Mouse (Mus musculus) MEL (cell line): ENCODE measurements around the gene Cspg5. TPM values are rescaled to one million over a fixed set of nuclear protein-coding genes. Genes with fewer than 3 reads are reported as not detected.

Experiments used
- DNase-seq: peaks from one replicate; pipeline ENCODE4 v3.0.0; 2011; ENCODE audit warnings: low read depth, low spot score
- H3K27ac ChIP-seq: 2 replicates; pipeline ENCODE4 v1.5.1; 2012; ENCODE audit warnings: low read depth, mild to moderate bottlenecking, control low read depth, low read length, moderate library complexity; ENCODE audit not compliant: control insufficient read depth
- H3K27me3 ChIP-seq, 2 experiments: fragments of 150-350 bp in 1 of 2; sonication (generic) in 1 of 2; 2 replicates each; pipeline ENCODE4 v1.6.1; 2012; ENCODE audit warnings: low read length in 2 of 2, mild to moderate bottlenecking in 2 of 2, improper control_type of control experiment in 1 of 2, moderate library complexity in 1 of 2; ENCODE audit not compliant: insufficient read depth in 2 of 2, control insufficient read depth in 1 of 2
- H3K36me3 ChIP-seq, 2 experiments: 2 replicates each; pipeline ENCODE4 v1.6.1; 2012 to 2014; ENCODE audit warnings: low read length in 2 of 2, improper control_type of control experiment in 1 of 2, inconsistent platforms in 1 of 2, mild to moderate bottlenecking in 1 of 2; ENCODE audit not compliant: insufficient read depth in 2 of 2, control insufficient read depth in 1 of 2
- H3K4me1 ChIP-seq, 2 experiments: fragments of 150-350 bp in 1 of 2; sonication (generic) in 1 of 2; 2 replicates each; pipeline ENCODE4 v1.6.1; 2012; ENCODE audit warnings: low read length in 2 of 2, improper control_type of control experiment in 1 of 2, mild to moderate bottlenecking in 1 of 2; ENCODE audit not compliant: insufficient read depth in 2 of 2, control insufficient read depth in 1 of 2
- H3K4me3 ChIP-seq, 2 experiments: fragments of 150-350 bp in 1 of 2; sonication (generic) in 1 of 2; 2 replicates each; pipeline ENCODE4 v1.5.1; 2012; ENCODE audit warnings: low read depth in 2 of 2, low read length in 2 of 2, mild to moderate bottlenecking in 2 of 2, moderate library complexity in 2 of 2, control low read depth in 1 of 2, improper control_type of control experiment in 1 of 2; ENCODE audit not compliant: control insufficient read depth in 1 of 2, insufficient read depth in 1 of 2
- H3K79me2 ChIP-seq: 2 replicates; pipeline ENCODE4 v1.6.1; 2012; ENCODE audit warnings: mild to moderate bottlenecking, low read length, moderate library complexity; ENCODE audit not compliant: control insufficient read depth, poor library complexity, insufficient read depth
- H3K9ac ChIP-seq: 2 replicates; pipeline ENCODE4 v1.6.1; 2012; ENCODE audit warnings: low read depth, mild to moderate bottlenecking, control low read depth, low read length, moderate library complexity; ENCODE audit not compliant: control insufficient read depth, poor library complexity, severe bottlenecking
- H3K9me3 ChIP-seq: fragments of 150-350 bp; sonication (generic); replicated peaks from 2 replicates; pipeline ENCODE4 v1.6.1; 2012; ENCODE audit warnings: mild to moderate bottlenecking, low read length, improper control_type of control experiment, moderate library complexity; ENCODE audit not compliant: insufficient read depth
- BHLHE40 ChIP-seq: IDR thresholded peaks from 2 replicates; pipeline ENCODE4 v1.6.1; 2012; ENCODE audit warnings: low read depth, mild to moderate bottlenecking, inconsistent platforms, low read length, improper control_type of control experiment, borderline replicate concordance
- CHD1 ChIP-seq: IDR thresholded peaks from 2 replicates; pipeline ENCODE4 v1.6.1; 2012; ENCODE audit warnings: low read depth, mild to moderate bottlenecking, inconsistent platforms, low read length, improper control_type of control experiment
- CHD2 ChIP-seq: IDR thresholded peaks from 2 replicates; pipeline ENCODE4 v1.6.1; 2011; ENCODE audit warnings: low read length, improper control_type of control experiment
- E2F4 ChIP-seq: IDR thresholded peaks from 2 replicates; pipeline ENCODE4 v1.6.1; 2011; ENCODE audit warnings: low read depth, low read length, improper control_type of control experiment, borderline replicate concordance
- HCFC1 ChIP-seq: IDR thresholded peaks from 2 replicates; pipeline ENCODE4 v1.6.1; 2012; ENCODE audit warnings: low read depth, mild to moderate bottlenecking, inconsistent platforms, low read length, improper control_type of control experiment, moderate library complexity
- JUND ChIP-seq: IDR thresholded peaks from 2 replicates; pipeline ENCODE4 v1.6.1; 2011; ENCODE audit warnings: low read depth, mild to moderate bottlenecking, improper control_type of control experiment, low read length
- KAT2A ChIP-seq: conservative IDR thresholded peaks from 2 replicates; pipeline ENCODE4 v1.6.1; 2012; ENCODE audit warnings: low read depth, low read length, improper control_type of control experiment, inconsistent platforms
- MAFK ChIP-seq: IDR thresholded peaks from 2 replicates; pipeline ENCODE4 v1.6.1; 2011; ENCODE audit warnings: low read depth, mild to moderate bottlenecking, low read length, improper control_type of control experiment, borderline replicate concordance
- MXI1 ChIP-seq: IDR thresholded peaks from 2 replicates; pipeline ENCODE4 v1.6.1; 2011; ENCODE audit warnings: mild to moderate bottlenecking, low read depth, low read length, improper control_type of control experiment
- MYB ChIP-seq: IDR thresholded peaks from 2 replicates; pipeline ENCODE4 v1.6.1; 2011; ENCODE audit warnings: mild to moderate bottlenecking, low read depth, low read length, improper control_type of control experiment
- MYC ChIP-seq: IDR thresholded peaks from 2 replicates; pipeline ENCODE4 v1.6.1; 2011; ENCODE audit warnings: low read depth, mild to moderate bottlenecking, low read length, improper control_type of control experiment, moderate library complexity
- NELFE ChIP-seq: IDR thresholded peaks from 2 replicates; pipeline ENCODE4 v1.6.1; 2011; ENCODE audit warnings: low read depth, low read length, improper control_type of control experiment
- NRF1 ChIP-seq: IDR thresholded peaks from 2 replicates; pipeline ENCODE4 v1.6.1; 2014; ENCODE audit warnings: low read depth, mild to moderate bottlenecking, inconsistent platforms, low read length, improper control_type of control experiment, moderate library complexity; ENCODE audit not compliant: poor library complexity, insufficient read depth, severe bottlenecking
- POLR2AphosphoS2 ChIP-seq: IDR thresholded peaks from 2 replicates; pipeline ENCODE4 v1.6.1; 2011; ENCODE audit warnings: low read length, improper control_type of control experiment
- POLR2AphosphoS5 ChIP-seq: IDR thresholded peaks from 2 replicates; pipeline ENCODE4 v1.6.1; 2012; ENCODE audit warnings: low read depth, borderline replicate concordance, mild to moderate bottlenecking, inconsistent platforms, low read length, moderate library complexity, mixed read lengths
- RAD21 ChIP-seq: IDR thresholded peaks from 2 replicates; pipeline ENCODE4 v1.6.1; 2011; ENCODE audit warnings: mild to moderate bottlenecking, low read depth, low read length, improper control_type of control experiment
- UBTF ChIP-seq: IDR thresholded peaks from 2 replicates; pipeline ENCODE4 v1.6.1; 2012; ENCODE audit warnings: low read depth, mild to moderate bottlenecking, inconsistent platforms, low read length, improper control_type of control experiment, moderate library complexity, borderline replicate concordance; ENCODE audit not compliant: insufficient read depth
- USF1 ChIP-seq: IDR thresholded peaks from 2 replicates; pipeline ENCODE4 v1.6.1; 2014; ENCODE audit warnings: low read depth, mild to moderate bottlenecking, inconsistent platforms, low read length, improper control_type of control experiment, moderate library complexity
- USF2 ChIP-seq, 2 experiments: IDR thresholded peaks; 2 replicates each; pipeline ENCODE4 v1.6.1; 2011 to 2012; ENCODE audit warnings: improper control_type of control experiment in 2 of 2, low read length in 2 of 2, borderline replicate concordance in 1 of 2, inconsistent platforms in 1 of 2, low read depth in 1 of 2, mild to moderate bottlenecking in 1 of 2; ENCODE audit not compliant: insufficient read depth in 1 of 2
- polyA plus RNA-seq, 2 experiments: library from polyadenylated mRNA; stranded (reverse) in 1 of 2; unstranded in 1 of 2; fragments of >175 nt in 1 of 2; fragments of >200 nt in 1 of 2; gene quantifications; 2 replicates each; pipeline versions ENCODE4 v1.2.1 to v1.2.4; 2012; ENCODE audit warnings: low replicate concordance in 2 of 2, low read depth in 1 of 2; ENCODE audit not compliant: insufficient read length in 2 of 2, insufficient read depth in 1 of 2, missing spikeins in 1 of 2
- total RNA-seq: library from RNA; depleted of rRNA; stranded (reverse); fragments of 300-350 nt; gene quantifications from 2 replicates; pipeline ENCODE4 v1.2.3, GENCODE M21; 2012

Gene Cspg5
- total and polyA plus RNA-seq, 3 experiments, result 0.65 to 1.0 TPM; not detected in 1

- no peaks in the 10 kb centered on the region for H3K9me3 ChIP-seq
- TF ChIP-seq MYB (no peak), UBTF (no peak)
- no peak overlapping the region for H3K27ac ChIP-seq
- no peak overlapping the region for H3K9ac ChIP-seq
- H3K36me3 ChIP-seq, result no peaks in the 10 kb centered on the region
- H3K79me2 ChIP-seq, result no peaks in the 10 kb centered on the region
- H3K27me3 ChIP-seq, result no peaks in the 10 kb centered on the region
- no peaks in the 10 kb centered on the region for H3K4me1 ChIP-seq
- no peak overlapping the region for H3K4me3 ChIP-seq
- no peak for DNase-seq
Observed at GRCm38 (mm10) chr9:110255407-110256019, 11.9 kb downstream of the Cspg5 start.

- DNase-seq, result no peak
- Histone ChIP-seq H3K27me3 (no peaks in the 10 kb centered on the region; a peak in 1 of 4 replicates), H3K79me2 (no peaks in the 10 kb centered on the region), H3K36me3 (no peaks in the 10 kb centered on the region), H3K4me3 (no peak overlapping the region), H3K9me3 (no peaks in the 10 kb centered on the region), H3K4me1 (no peaks in the 10 kb centered on the region), H3K9ac (no peak overlapping the region), H3K27ac (no peak overlapping the region)
- TF ChIP-seq CHD2 (no peak), CHD1 (no peak), MAFK (no peak), RAD21 (no peak), USF2 (IDR thresholded peaks at IDR 0.05; ENCODE audit: borderline replicate concordance in 1 of 2, insufficient read depth in 1 of 2, low read depth in 1 of 2, low read length in 2 of 2) (no peak), POLR2AphosphoS5 (no peak), USF1 (no peak), JUND (no peak), MYC (no peak), MXI1 (no peak), BHLHE40 (no peak), E2F4 (no peak), KAT2A (no peak), POLR2AphosphoS2 (no peak), NELFE (no peak), NRF1 (no peak), HCFC1 (no peak)
Observed at GRCm38 (mm10) chr9:110258646-110259045, 15.1 kb downstream of the Cspg5 start.
